Mouse (Mus musculus) skeletal muscle tissue, postnatal 0 days (tissue): ENCODE results near the gene Gm10721. TPM values are rescaled to one million over a fixed set of nuclear protein-coding genes. Genes with fewer than 3 reads are reported as not detected.

Experiments
- microRNA-seq, 2 experiments: library from miRNA; unstranded; fragments of <30 nt; microRNA quantifications; one replicate each; pipeline ENCODE4; 2016
- polyA plus RNA-seq: library from polyadenylated mRNA; unstranded; fragments of >200 nt; fragmentation: Nextera tagmentation; extraction: Ambion mirVana; gene quantifications from 2 replicates; pipeline ENCODE4 v1.2.1, GENCODE M21; 2015

Gm10721 gene
- not detected in 2 replicates for polyA plus RNA-seq

GRCm38 (mm10) chr9:3012733-3013279, at the start of gene Gm10721:
Gm10721 (plus strand) TSS chr9:3013140.

GRCm38 (mm10) chr9:3000445-3000972, 12.4 kb upstream of the Gm10721 start, which contains the start of gene Gm10722:
Gm10722 (plus strand) TSS chr9:3000922.

GRCm38 (mm10) chr9:3002794-3003396, 10.0 kb upstream of the Gm10721 start, which contains the start of gene Gm11168:
Gm11168 (plus strand) TSS chr9:3003346.

GRCm38 (mm10) chr9:3015354-3015753, 2.4 kb downstream of the Gm10721 start, which contains the start of gene Gm10720:
Gm10720 (plus strand) TSS chr9:3015654.

GRCm38 (mm10) chr9:3017108-3017507, 4.2 kb downstream of the Gm10721 start, which contains the start of gene Gm10719:
Gm10719 (plus strand) TSS chr9:3017408.

GRCm38 (mm10) chr9:3023312-3023984, 10.5 kb downstream of the Gm10721 start, which contains the start of gene Gm10718:
Gm10718 (plus strand) TSS chr9:3023547.

GRCm38 (mm10) chr9:3024912-3025467, 12.1 kb downstream of the Gm10721 start, which contains the start of gene Gm10717:
Gm10717 (plus strand) TSS chr9:3025417.

GRCm38 (mm10) chr9:3034299-3034698, 21.4 kb downstream of the Gm10721 start, which contains the start of gene Gm17535:
Gm17535 (plus strand) TSS chr9:3034599.

GRCm38 (mm10) chr9:3036577-3036976, 23.6 kb downstream of the Gm10721 start, which contains the start of gene Gm10715:
Gm10715 (plus strand) TSS chr9:3036877.

Small RNA genes within 50 kb of the gene (microRNA-seq; reads per million reads assigned to microRNA genes)
- gene Mir101c: 0 reads per million in 2 experiments

Other genes with a start within 250 kb of the Gm10721 start
- not detected in 2 replicates for gene Gm10722, start 12.2 kb upstream of the Gm10721 start, polyA plus RNA-seq
- not detected in 2 replicates for gene Gm11168, start 9.8 kb upstream of the Gm10721 start, polyA plus RNA-seq
- gene Gm10720, start 2.5 kb downstream of the Gm10721 start, polyA plus RNA-seq: not detected in 2 replicates
- gene Gm10719, start 4.3 kb downstream of the Gm10721 start, polyA plus RNA-seq: not detected in 2 replicates
- gene Gm10718, start 10.4 kb downstream of the Gm10721 start, polyA plus RNA-seq: 0.50 and 0.74 TPM in 2 replicates
- not detected in 2 replicates for gene Gm10717, start 12.3 kb downstream of the Gm10721 start, polyA plus RNA-seq
- not detected in 2 replicates for gene Gm17535, start 21.5 kb downstream of the Gm10721 start, polyA plus RNA-seq
- gene Gm10715, start 23.7 kb downstream of the Gm10721 start, polyA plus RNA-seq: not detected in 2 replicates